Mouse (Mus musculus): Measurements from ENCODE around the gene Kcnmb3. TPM values are rescaled to one million over a fixed set of nuclear protein-coding genes. Genes with fewer than 3 reads are reported as not detected.

Gene Kcnmb3
- total and polyA plus RNA-seq, 3 experiments = not detected

DNA sequence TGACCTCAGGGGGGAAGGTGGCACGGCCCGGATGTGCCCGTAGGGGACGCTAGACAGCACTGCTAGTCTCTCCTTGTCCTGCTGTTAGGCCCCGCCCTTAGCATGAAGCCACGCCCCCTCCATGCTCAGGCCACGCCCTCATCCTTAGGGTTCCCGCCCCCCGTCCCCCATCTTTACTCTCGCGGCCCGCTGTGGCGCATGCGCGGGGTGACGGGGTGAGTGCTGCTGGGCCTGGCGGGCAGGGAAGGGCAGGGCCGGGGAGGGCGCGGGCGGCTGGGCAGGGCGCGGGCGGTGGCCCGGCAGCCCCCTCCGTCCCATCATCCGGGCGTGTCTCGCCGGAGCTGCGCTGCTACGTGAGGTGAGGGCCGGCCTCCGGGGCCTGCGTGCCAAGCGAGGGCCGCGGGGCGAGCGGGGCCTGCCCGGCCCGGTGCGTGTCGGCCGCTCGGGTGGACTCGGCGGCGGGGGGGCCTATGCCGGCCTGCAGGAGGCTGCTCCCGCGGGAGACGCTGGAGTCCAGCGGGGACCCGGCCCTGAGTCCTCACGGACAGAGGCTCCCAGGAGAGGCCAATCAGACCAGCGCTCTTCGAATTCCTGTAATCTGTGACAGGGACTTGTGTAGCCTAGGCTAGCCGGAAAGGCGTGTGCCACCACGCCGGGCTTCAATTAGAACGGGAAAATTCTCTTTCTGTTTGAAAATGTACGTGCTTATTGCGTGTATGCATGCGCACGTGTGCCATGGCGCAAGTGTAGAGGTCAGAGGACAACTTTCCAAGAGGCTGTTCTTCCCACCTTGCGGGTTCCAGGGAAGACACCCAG is 18.6 kb upstream of the Kcnmb3 start:
- H3K79me2 ChIP-seq (ENCODE audit: control insufficient read depth, insufficient read depth, low read length, poor library complexity) = peaks cover 23% of the 10 kb centered on the region
- peak; percentile 95 for DNase-seq (ENCODE audit: low read depth, low spot score)
- H3K36me3 ChIP-seq (ENCODE audit: control insufficient read depth in 1 of 2, insufficient read depth in 2 of 2, low read length in 2 of 2) = peaks cover 3 to 20% of the 10 kb centered on the region in 2 experiments; a peak in 3 of 4 replicates
- H3K27me3 ChIP-seq (ENCODE audit: control insufficient read depth in 1 of 2, insufficient read depth in 2 of 2, low read length in 2 of 2) = no peaks in the 10 kb centered on the region
- peak overlapping the region; percentile 91 for H3K9ac ChIP-seq (ENCODE audit: control insufficient read depth, low read depth, low read length, poor library complexity, severe bottlenecking)
- H3K27ac ChIP-seq (ENCODE audit: control insufficient read depth, low read depth, low read length) = peak overlapping the region; percentile 81
- peak overlapping the region; percentile 76 to 92 for H3K4me3 ChIP-seq (ENCODE audit: control insufficient read depth in 1 of 2, insufficient read depth in 1 of 2, low read depth in 2 of 2, low read length in 2 of 2)
- H3K4me1 ChIP-seq (ENCODE audit: control insufficient read depth in 1 of 2, insufficient read depth in 2 of 2, low read length in 2 of 2) = peaks cover 14 to 18% of the 10 kb centered on the region in 2 experiments
- no peaks in the 10 kb centered on the region for H3K9me3 ChIP-seq (replicated peaks; ENCODE audit: insufficient read depth, low read length)
- no peak for TF ChIP-seq JUND (IDR thresholded peaks at IDR 0.05; ENCODE audit: low read depth, low read length)
- TF ChIP-seq POLR2AphosphoS2 (IDR thresholded peaks at IDR 0.05; ENCODE audit: low read length) = 0 out of 2 replicates have a peak, but pooled peaks have one; percentile 42
- TF ChIP-seq CHD1 (IDR thresholded peaks at IDR 0.05; ENCODE audit: low read depth, low read length) = 0 out of 2 replicates have a peak, but pooled peaks have one; percentile 57
- peak; percentile 27; the same call in 1 of the 2 replicates for TF ChIP-seq USF1 (IDR thresholded peaks at IDR 0.05; ENCODE audit: low read depth, low read length)
- TF ChIP-seq MYC (IDR thresholded peaks at IDR 0.05; ENCODE audit: low read depth, low read length) = peak; percentile 90
- no peak for TF ChIP-seq EP300 (IDR thresholded peaks at IDR 0.05; ENCODE audit: low read depth in 1 of 2, low read length in 2 of 2)
- TF ChIP-seq NELFE (IDR thresholded peaks at IDR 0.05; ENCODE audit: low read depth, low read length) = peak; percentile 69
- TF ChIP-seq MAZ (IDR thresholded peaks at IDR 0.05; ENCODE audit: low read depth, low read length) = no peak
- no peak for TF ChIP-seq GABPA (IDR thresholded peaks at IDR 0.05; ENCODE audit: low read depth, low read length)
- no peak for TF ChIP-seq POLR2AphosphoS5 (IDR thresholded peaks at IDR 0.05; ENCODE audit: borderline replicate concordance, low read depth, low read length)
- TF ChIP-seq MXI1 (IDR thresholded peaks at IDR 0.05; ENCODE audit: low read depth, low read length) = peak; percentile 85
- peak; percentile 84 for TF ChIP-seq MAX (IDR thresholded peaks at IDR 0.05; ENCODE audit: low read length)
- TF ChIP-seq ETS1 (IDR thresholded peaks at IDR 0.05; ENCODE audit: low read depth, low read length) = no peak
- no peak for TF ChIP-seq BHLHE40 (IDR thresholded peaks at IDR 0.05; ENCODE audit: borderline replicate concordance, low read depth, low read length)
- no peak for TF ChIP-seq KAT2A (conservative IDR thresholded peaks at IDR 0.05; ENCODE audit: low read depth, low read length)
- TF ChIP-seq ZC3H11A (IDR thresholded peaks at IDR 0.05; ENCODE audit: low read depth, low read length) = 0 out of 2 replicates have a peak, but pooled peaks have one; percentile 28
- no peak for TF ChIP-seq MEF2A (IDR thresholded peaks at IDR 0.05; ENCODE audit: extremely low read depth, insufficient replicate concordance, low read depth, low read length, poor library complexity, severe bottlenecking)
- peak; percentile 29 for TF ChIP-seq RAD21 (IDR thresholded peaks at IDR 0.05; ENCODE audit: low read depth, low read length)
- TF ChIP-seq HCFC1 (IDR thresholded peaks at IDR 0.05; ENCODE audit: low read depth, low read length) = peak; percentile 56
- peak; percentile 72 to 85 (median 77) for TF ChIP-seq CTCF (IDR thresholded peaks at IDR 0.05 in 2 of 3, conservative IDR thresholded peaks at IDR 0.05 in 1 of 3; ENCODE audit: control insufficient read depth in 1 of 3, insufficient read depth in 1 of 3, low read depth in 2 of 3, low read length in 3 of 3, poor library complexity in 1 of 3, severe bottlenecking in 1 of 3)
- no peak for TF ChIP-seq USF2 (IDR thresholded peaks at IDR 0.05; ENCODE audit: borderline replicate concordance in 1 of 2, insufficient read depth in 1 of 2, low read depth in 1 of 2, low read length in 2 of 2)
- peak; percentile 72; the same call in 1 of the 2 replicates for TF ChIP-seq ELF1 (IDR thresholded peaks at IDR 0.05; ENCODE audit: low read depth, low read length)
- TF ChIP-seq NRF1 (IDR thresholded peaks at IDR 0.05; ENCODE audit: insufficient read depth, low read depth, low read length, poor library complexity, severe bottlenecking) = peak; percentile 98
- no peak for TF ChIP-seq CHD2 (IDR thresholded peaks at IDR 0.05; ENCODE audit: low read length)
- TF ChIP-seq ZKSCAN1 (IDR thresholded peaks at IDR 0.05; ENCODE audit: low read depth, low read length) = no peak
- no peak for TF ChIP-seq ZNF384 (IDR thresholded peaks at IDR 0.05; ENCODE audit: low read depth, low read length)
- no peak for TF ChIP-seq RCOR1 (IDR thresholded peaks at IDR 0.05; ENCODE audit: low read depth, low read length)
- peak; percentile 47; the same call in 1 of the 2 replicates for TF ChIP-seq SIN3A (IDR thresholded peaks at IDR 0.05; ENCODE audit: low read length)
- TF ChIP-seq TCF12 (IDR thresholded peaks at IDR 0.05; ENCODE audit: low read depth, low read length) = peak; percentile 69
- TF ChIP-seq MYB (IDR thresholded peaks at IDR 0.05; ENCODE audit: low read depth, low read length) = no peak
- TF ChIP-seq UBTF (IDR thresholded peaks at IDR 0.05; ENCODE audit: borderline replicate concordance, insufficient read depth, low read depth, low read length) = no peak
- TF ChIP-seq TBP (IDR thresholded peaks at IDR 0.05; ENCODE audit: low read depth, low read length) = peak; percentile 79
- TF ChIP-seq GATA1 (IDR thresholded peaks at IDR 0.05; ENCODE audit: low read depth, low read length) = no peak
- TF ChIP-seq E2F4 (IDR thresholded peaks at IDR 0.05; ENCODE audit: borderline replicate concordance, low read depth, low read length) = no peak
- TF ChIP-seq SMC3 (IDR thresholded peaks at IDR 0.05; ENCODE audit: low read depth, low read length) = peak; percentile 45

All from MEL (cell line).